Mouse (Mus musculus): ENCODE measurements around the gene Lamc2. TPM values are rescaled to one million over a fixed set of nuclear protein-coding genes. Genes with fewer than 3 reads are reported as not detected.
A peak's percentile ranks its signal among the peaks of the same experiment; 100 is the strongest.

The Lamc2 gene
- 1 to 10 TPM; 7.4 to 8.7 TPM for total RNA-seq (2021)

DNA sequence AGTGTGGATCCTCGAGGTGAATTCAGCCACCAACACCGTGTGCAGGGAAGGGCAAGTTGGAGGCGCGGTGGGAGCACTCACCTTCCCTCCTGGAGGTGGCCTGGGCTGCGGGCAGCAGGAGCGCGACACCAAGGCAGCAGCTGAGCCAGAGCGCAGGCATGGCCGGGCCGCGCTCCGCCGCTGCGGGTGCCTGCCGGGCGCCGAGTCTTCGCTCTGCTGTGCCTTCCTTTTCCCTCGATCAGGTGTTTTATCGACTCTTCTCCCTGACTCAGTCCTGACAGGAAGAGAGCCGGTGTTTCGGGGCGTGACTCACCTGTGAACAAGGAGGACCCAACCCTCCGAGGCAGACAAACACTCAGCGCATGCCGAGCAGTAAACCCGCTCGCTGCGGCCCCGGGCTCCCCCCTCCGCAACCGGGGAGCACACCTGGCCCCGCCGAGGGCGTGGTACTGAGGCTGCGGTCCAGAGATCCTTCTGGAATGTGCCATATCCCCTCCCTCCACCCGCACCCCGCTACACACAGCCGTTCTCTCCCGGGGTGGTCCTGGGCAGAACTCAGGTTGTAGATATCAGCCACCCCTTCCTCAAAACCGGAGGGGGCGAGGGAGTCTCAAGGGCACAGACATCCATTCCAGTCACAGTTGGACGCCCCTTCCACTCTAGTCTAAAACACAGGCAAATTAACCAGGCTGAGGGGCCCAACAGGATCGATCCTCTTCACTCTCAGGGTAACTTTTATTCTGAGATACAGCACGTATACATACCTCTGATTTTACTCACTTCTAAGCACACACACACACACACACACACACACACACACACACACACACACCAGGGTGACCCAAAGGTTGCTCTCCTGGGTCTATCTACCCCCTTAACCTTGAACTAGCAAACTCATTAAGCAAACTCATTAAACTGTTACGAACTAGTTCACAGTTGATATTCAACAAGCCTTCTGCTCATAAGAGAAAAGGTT is at the start of gene Lamc2:
Gene Lamc2 (minus strand): TSS at position 620 of the 976 bp plus-strand sequence.
- intact Hi-C loops (cut with DNase I): no loop called here
- peak in 1 of 2 experiments; percentile 13 for DNase-seq (ENCODE audit: low spot score in 2 of 2)

DNA sequence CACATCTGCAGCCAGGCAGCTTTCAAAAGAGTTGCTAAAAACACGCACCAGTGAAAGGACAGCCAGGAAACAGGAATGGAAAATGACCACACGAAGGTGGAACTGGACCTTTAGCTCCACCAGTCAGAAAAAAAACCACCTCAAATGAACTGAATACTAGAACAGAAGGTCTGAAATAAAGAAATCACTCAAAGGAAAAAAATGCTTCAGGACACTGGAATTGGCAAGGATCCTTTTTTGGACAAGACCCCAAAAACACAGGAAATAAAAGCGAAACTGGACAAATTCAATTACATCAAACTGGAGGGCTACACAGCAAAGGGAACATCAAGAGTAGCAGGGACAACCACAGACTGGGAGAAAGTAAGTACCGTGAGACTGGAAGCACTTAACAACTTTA is 49.3 kb upstream of the Lamc2 start:
- intact Hi-C loops (cut with DNase I): no loop called here
- no peak for DNase-seq (ENCODE audit: low spot score in 2 of 2)

- intact Hi-C loops (cut with DNase I): no loop called here
- no peak for DNase-seq (ENCODE audit: low spot score in 2 of 2)
Measured at GRCm38 (mm10) chr1:153231681-153232080, 45.4 kb upstream of the Lamc2 start.

DNA sequence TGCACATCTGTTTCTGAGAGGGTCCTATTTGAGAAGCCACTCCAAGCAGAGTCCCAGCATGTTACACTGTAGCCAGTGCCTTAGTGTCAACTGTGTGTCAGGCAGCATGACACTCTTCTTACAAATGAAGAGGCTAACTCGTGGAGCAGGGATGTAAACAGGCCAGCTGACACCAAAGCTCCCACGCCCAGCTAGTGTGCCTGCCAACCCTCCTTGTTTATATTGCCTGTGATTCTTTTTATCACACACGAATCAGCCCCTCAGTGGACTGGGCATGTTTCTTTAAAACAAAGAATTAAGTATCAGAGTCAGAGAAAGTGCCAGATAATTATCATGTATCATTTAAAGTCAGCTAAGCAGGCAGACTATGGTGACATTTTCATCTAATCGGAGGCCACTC is 41.7 kb upstream of the Lamc2 start:
- intact Hi-C loops (cut with DNase I): no loop called here
- DNase-seq (ENCODE audit: low spot score in 2 of 2): no peak

DNA sequence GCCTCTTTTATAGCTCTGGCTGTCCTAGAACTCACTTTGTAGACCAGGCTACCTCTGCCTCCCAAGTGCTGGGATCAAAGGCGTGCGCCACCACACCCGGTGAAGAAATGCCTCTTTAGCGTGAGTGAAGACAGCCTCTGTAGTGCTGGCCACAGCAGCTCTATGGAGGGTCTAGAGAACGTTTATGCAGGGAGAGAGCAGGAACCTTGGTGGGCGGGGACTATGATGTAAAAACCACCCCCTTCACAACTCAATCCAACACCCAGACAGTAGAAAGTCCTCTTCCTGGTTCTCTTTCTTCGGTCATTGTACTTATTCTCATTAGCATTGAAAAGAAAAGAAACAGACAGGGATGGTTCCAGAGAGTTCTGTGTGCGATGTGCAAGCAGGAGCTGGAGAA is 40.8 kb upstream of the Lamc2 start:
- intact Hi-C loops (cut with DNase I): no loop called here

DNA sequence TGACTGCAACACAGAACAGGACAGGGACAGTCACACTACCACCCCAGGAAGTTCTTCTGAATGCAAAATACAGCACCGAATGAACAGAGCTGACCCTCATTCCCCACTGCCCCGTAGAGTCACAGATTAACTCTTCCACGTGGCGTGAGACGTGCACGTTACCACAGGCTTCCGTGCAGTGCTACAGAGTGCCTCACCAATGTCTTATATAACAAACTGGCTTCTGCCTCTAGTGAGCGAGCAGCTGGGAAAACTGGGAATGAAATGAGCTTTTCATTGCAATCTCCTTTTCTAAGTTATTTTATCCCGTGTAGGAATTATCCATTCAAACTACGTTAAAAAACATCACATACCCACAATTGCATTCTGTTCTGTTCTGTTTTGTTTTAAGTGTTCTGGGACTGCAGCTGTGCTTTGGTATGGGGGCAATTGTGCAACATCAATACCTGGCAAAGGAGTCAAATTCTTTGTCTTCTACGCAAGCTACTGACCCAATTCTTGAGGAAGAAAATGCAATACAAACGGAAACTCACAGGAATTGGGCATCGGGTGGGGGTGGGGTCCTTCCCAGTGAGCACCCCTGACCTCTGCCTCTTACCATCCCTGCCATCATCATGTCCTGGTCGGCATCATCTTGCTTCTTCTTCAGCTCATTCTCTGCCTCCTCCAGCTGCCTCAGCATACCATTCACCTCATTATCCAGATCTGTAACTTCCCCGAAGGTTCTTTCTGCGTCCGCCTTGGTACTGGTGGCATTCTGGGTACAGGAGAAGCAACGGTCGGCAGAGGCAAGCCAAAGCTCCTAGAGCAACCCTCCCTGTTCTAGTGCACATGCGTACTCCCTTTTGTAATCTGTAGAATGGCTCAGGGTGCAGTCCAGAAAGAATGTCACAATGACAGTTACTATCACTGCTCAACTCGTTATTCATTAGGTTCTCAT is 39.8 kb upstream of the Lamc2 start:
- peak; percentile 38 to 77 for DNase-seq (ENCODE audit: low spot score in 2 of 2)
- intact Hi-C loops (cut with DNase I): loop anchor here (2.0 kb wide), 1 partner anchor 107 kb away; the partner anchor contains the start of gene Lamc1

More for the DNA sequence above, 40.8 kb upstream of the Lamc2 start:
- no peak for DNase-seq (ENCODE audit: low spot score in 2 of 2)

- DNase-seq (ENCODE audit: low spot score in 2 of 2): no peak
- intact Hi-C loops (cut with DNase I): loop anchor here (2.0 kb wide), 1 partner anchor 108 kb away; the partner anchor contains the start of gene Lamc1
Measured at GRCm38 (mm10) chr1:153224331-153224730, 38.1 kb upstream of the Lamc2 start.

GRCm38 (mm10) chr1:153219376-153219775 is 33.1 kb upstream of the Lamc2 start:
- intact Hi-C loops (cut with DNase I): no loop called here
- no peak for DNase-seq (ENCODE audit: low spot score in 2 of 2)

DNA sequence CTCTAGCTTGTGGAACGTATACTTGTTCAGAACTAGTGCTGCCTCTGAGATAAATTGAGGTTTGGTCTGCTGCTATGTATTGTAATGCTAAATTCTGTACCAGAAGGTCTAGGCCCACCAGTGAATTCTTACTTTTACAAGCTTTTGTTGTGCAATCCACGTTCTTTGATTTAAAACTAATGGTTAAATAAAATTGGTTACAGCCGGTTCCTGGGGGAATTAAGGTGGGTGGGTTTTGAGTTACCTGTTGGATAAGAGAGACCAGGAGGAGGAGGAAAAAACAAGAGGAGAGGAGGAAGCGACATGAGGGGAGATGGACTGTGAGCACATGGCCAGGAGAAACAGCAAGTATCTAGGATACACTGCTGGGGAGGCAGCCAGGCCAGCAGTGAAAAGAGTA is 30.3 kb upstream of the Lamc2 start:
- intact Hi-C loops (cut with DNase I): no loop called here
- no peak for DNase-seq (ENCODE audit: low spot score in 2 of 2)

DNA sequence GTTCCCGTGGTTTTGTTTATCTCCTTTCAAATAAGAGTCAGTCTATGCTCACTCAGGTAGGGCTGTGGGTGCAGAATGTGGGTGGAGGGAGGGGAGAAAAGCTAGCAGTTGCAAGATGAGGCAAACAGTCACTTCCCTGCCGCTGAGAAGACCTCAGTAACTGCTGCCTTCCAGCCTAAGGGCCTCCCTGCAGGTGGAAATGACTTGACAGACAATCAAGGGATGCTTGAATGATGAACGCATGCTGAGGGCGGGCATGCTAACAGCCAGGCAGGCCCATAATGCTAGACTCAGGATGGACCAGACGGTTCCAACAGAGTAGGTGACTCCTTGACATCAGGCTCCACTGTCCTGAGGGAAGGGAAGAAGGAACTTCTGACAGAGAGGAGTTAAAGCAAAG is 29.4 kb upstream of the Lamc2 start:
- intact Hi-C loops (cut with DNase I): no loop called here

GRCm38 (mm10) chr1:153210992-153211391 is 24.7 kb upstream of the Lamc2 start:
- DNase-seq (ENCODE audit: low spot score in 2 of 2): no peak
- intact Hi-C loops (cut with DNase I): no loop called here

More for the DNA sequence above, 29.4 kb upstream of the Lamc2 start:
- DNase-seq (ENCODE audit: low spot score in 2 of 2): no peak

DNA sequence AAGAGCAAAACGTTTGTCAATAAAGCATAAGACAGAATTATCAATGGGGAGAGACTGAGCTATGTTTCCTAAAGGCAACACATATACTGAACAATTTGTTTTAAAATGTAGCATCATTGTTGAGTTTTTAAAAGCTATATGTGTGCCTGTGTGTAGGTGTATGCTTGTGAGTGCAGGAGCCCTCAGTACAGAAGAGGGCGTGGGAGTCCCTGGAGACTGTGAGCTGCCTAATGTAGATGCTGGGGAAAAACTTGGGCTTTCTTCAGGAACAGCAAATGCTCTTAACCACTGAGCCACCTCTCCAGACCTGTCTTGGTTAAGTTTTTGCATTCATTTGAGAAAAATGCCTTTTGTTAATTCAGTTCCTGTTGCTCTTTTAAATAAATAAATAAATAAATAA is 24.0 kb upstream of the Lamc2 start:
- intact Hi-C loops (cut with DNase I): no loop called here
- peak in 1 of 2 experiments; percentile 55 for DNase-seq (ENCODE audit: low spot score in 2 of 2)

DNA sequence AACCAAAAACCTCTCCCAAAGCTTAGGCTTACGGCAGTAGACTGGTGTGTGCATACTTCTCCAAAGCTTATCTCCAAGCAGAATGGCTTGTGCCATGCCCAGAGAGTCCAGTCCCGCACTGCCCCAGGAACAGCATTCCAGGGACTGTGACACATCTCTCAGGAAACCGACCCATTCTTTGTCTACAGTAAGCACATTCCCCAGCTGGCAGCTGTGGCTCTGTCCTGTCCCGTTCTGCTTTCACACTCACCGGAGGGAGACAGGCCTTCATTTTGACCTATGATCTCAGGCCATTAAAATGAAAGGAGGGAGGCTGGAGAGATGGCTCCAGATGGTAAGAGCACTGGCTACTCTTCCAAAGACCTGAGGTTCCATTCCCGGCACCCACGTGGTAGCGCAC is 15.9 kb upstream of the Lamc2 start:
- no peak for DNase-seq (ENCODE audit: low spot score in 2 of 2)
- intact Hi-C loops (cut with DNase I): no loop called here

DNA sequence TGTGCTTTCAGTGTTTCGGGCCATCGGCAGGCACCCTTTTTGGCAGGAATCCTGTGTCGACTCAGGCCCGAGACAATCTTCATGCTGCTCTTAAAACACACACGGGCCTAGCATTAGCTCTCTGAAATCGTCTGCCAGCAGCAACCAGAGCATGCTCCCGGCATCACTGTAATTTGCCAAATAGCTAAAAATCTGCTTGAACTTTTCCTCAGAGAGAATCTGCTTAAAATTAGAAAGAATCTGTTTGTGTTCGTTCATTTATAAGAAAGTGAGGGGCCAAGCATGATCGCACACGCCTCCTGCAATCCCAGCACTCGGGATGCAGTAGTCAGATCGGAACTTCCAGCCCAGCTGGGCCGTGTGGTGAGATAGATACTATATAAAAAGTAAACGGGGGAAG is 15.2 kb upstream of the Lamc2 start:
- peak in 1 of 2 experiments; percentile 43 for DNase-seq (ENCODE audit: low spot score in 2 of 2)
- intact Hi-C loops (cut with DNase I): no loop called here

- no peak for DNase-seq (ENCODE audit: low spot score in 2 of 2)
- intact Hi-C loops (cut with DNase I): no loop called here
Measured at GRCm38 (mm10) chr1:153197316-153197850, 11.1 kb upstream of the Lamc2 start.

DNA sequence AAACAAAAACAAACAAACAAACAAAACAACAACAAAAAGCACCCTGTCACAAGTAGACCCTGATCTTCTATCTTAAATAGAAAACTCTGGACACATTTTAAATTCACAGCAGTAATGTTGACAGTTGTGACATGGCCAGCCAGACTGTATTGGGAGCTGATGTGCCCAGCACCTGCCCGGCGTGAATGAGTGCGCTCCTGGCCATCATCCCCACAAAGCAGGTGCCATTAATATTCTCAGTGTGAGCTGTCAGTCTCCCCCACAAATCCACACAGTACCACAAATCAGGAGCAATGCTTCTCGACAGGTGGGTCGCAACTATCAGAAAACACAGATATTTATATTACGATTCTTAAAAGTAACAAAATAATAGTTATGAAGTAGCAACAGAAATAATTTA is 6.7 kb upstream of the Lamc2 start:
- DNase-seq (ENCODE audit: low spot score in 2 of 2): no peak
- intact Hi-C loops (cut with DNase I): no loop called here

DNA sequence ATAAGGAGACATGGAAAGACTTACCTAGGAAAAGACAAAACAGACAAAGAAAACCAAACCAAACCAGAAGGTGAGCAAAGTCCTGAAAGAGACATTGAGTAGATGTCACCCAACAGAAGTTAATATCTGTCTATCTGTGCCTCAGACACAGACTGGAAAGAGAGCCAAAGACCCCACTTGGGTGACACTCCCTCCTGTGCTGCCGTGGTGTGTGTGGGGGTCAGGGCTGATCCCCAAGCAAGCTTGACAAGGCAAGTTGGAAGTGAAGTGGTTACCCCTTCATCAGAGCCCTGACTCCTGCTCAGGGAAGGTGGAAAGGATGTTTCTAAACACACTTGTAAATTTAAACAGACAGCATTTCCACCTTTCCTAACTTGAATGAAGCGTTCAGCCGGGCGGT is 6.1 kb upstream of the Lamc2 start:
- intact Hi-C loops (cut with DNase I): no loop called here
- DNase-seq (ENCODE audit: low spot score in 2 of 2): no peak

DNA sequence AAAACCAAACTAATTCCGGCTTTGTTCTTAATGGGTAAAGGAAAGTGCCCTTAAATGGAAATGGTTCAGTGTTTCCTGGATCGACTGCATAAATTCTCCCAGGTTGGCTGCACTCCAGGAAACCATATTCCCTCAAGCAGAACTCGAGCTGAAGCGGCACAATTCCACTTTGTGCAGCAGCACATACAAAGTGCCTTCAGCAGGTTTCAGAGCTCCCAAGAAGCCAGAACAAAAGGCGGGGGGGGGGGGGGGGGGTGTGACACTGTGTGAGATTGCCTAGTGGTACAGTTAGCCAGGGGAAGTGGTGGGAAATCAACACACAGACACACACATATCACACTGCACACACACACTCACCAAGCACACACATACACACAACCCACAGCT is 5.7 kb upstream of the Lamc2 start:
- peak; percentile 53 to 56 for DNase-seq (ENCODE audit: low spot score in 2 of 2)

GRCm38 (mm10) chr1:153191237-153191942 is 5.1 kb upstream of the Lamc2 start:
- intact Hi-C loops (cut with DNase I): no loop called here
- no peak for DNase-seq (ENCODE audit: low spot score in 2 of 2)

More for the DNA sequence above, 5.7 kb upstream of the Lamc2 start:
- intact Hi-C loops (cut with DNase I): no loop called here
